Mouse (Mus musculus): ENCODE measurements around the gene Mfsd13b. TPM values are rescaled to one million over a fixed set of nuclear protein-coding genes. Genes with fewer than 3 reads are reported as not detected.

Mfsd13b gene
- polyA plus RNA-seq, 1 experiment = not detected

DNA sequence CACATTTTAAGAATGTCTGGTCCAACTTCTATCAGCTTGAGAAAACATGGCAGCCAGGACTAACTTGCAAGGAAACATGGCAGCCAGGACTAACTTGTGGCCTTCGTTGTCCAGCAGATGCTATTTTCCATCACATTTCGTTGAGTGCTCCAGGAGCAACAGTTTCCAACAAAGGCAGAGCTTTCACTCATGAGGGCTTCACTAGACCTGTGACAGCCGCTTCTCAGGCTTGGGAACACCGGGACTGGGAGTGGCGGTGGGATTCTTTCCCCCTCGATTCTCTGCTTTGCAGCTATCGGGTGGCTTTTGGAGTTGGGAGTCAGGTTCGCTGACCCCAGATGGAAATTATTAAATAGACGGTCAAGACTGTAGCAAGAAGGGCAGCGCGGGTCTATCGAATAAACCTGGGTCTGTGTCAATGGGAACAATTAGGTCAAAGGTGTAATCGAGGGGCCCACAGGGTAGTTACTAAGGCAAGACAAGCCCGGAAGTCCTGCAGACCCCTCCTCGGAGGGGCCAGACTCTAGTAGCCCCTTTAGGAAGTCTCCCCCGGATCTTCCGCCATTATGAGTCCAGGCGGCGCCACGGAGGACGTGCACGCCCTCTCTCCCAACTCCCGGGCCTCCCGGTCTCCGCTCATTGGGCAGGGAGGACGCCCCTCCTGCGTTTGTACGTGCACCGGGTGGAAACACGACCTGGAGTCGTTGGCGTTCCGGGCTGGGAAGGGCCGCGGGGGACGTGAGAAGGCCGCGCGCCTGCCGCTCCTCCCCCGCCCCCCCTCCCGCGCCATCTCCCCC, 51.7 kb downstream of the Mfsd13b start, which contains the start of gene Mettl9:
Gene Mettl9, plus strand, starts transcription at position 590 of the 797 bp plus-strand sequence.
- Histone ChIP-seq H3K4me3 (replicated peaks) (peak within 1 kb of the TSS; percentile 97), H3K36me3 (ENCODE audit: control insufficient read depth) (peaks cover 7% of the 10 kb centered on the region), H3K4me1 (ENCODE audit: control insufficient read depth) (peaks cover 30% of the 10 kb centered on the region), H3K27me3 (ENCODE audit: control insufficient read depth) (peaks cover 29% of the 10 kb centered on the region), H3K9me3 (ENCODE audit: control insufficient read depth, low read length) (no peaks in the 10 kb centered on the region)
- TF ChIP-seq GATA1 (IDR thresholded peaks at IDR 0.05; ENCODE audit: low read length) = no peak
- TF ChIP-seq TAL1 (IDR thresholded peaks at IDR 0.05; ENCODE audit: low read length) = no peak

DNA sequence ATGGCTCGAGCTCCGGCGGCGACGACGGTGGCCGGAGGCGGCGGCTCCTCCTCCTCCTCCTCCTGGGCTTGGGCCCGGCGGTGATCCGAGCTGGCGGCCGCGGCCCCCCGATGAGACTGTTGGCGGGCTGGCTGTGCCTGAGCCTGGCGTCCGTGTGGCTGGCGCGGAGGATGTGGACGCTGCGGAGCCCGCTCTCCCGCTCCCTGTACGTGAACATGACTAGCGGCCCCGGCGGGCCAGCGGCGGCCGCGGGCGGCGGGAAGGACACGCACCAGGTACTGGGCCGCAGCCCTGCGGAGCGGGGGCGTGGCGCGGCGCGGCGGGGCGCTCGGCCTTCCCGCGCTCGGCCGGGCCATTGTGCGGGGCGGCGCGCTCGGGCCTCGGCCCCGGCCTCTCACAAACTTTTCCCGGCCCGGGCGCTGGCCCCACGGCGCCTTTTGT, 52.4 kb downstream of the Mfsd13b start:
- TF ChIP-seq GATA1 (IDR thresholded peaks at IDR 0.05; ENCODE audit: low read length) (no peak), TAL1 (IDR thresholded peaks at IDR 0.05; ENCODE audit: low read length) (no peak)
- Histone ChIP-seq H3K9me3 (ENCODE audit: control insufficient read depth, low read length) (no peaks in the 10 kb centered on the region), H3K27me3 (ENCODE audit: control insufficient read depth) (peaks cover 26% of the 10 kb centered on the region), H3K4me1 (ENCODE audit: control insufficient read depth) (peaks cover 30% of the 10 kb centered on the region), H3K4me3 (replicated peaks) (peak overlapping the region; percentile 97), H3K36me3 (ENCODE audit: control insufficient read depth) (peaks cover 7% of the 10 kb centered on the region)

DNA sequence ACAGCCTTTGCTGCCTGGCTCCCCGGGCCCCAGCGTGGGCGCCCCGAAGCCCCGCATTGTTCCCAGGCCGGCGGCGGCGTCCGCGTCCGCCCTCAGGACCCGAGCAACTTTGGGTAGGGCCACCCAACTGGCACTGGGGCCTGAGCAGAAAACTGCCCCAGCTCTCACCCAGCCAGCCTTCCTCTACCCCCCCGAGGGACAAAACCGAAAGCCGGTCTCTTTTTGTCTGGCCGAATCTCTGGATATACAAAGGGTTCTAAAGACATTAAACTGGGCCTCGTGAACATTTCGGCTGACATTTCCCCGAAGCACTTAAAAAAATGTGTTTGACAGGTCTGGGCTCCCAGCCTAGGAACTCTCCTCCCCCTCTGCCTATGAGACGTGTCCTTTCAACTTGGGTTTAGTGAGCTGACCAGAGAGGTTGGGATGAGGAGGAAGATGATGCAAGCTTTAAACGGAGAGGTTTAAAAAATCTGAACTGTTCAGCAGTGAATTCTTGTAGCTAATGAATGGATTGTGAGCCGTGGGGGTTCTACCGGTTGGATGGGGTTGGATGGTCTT, 52.9 kb downstream of the Mfsd13b start:
- Histone ChIP-seq H3K36me3 (ENCODE audit: control insufficient read depth) (peaks cover 7% of the 10 kb centered on the region), H3K4me1 (ENCODE audit: control insufficient read depth) (peaks cover 35% of the 10 kb centered on the region), H3K9me3 (ENCODE audit: control insufficient read depth, low read length) (no peaks in the 10 kb centered on the region), H3K27me3 (ENCODE audit: control insufficient read depth) (peaks cover 23% of the 10 kb centered on the region), H3K4me3 (replicated peaks) (peak overlapping the region; percentile 97)
- TF ChIP-seq GATA1 (IDR thresholded peaks at IDR 0.05; ENCODE audit: low read length) (no peak), TAL1 (IDR thresholded peaks at IDR 0.05; ENCODE audit: low read length) (no peak)

DNA sequence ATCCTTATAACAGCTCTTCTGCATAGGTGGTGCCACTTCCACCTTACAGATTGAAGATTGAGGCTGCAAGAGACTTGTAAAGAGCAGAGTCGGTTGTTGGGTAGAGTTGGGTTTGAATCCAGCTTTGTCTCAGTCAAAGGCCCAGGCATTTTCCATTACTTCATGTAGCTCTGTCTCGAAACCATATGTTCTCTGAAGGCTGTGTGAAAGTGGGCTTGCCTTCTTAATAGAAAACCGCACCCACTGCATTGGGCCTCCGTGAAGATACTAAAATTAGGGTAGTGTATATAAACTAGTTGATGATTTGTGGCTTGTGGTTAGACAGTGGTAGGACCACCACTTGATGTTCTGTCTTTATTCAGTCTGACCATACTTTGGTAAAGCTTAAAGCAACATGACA, 58.3 kb downstream of the Mfsd13b start:
- Histone ChIP-seq H3K9me3 (ENCODE audit: control insufficient read depth, low read length) (no peaks in the 10 kb centered on the region), H3K36me3 (ENCODE audit: control insufficient read depth) (peaks cover 7% of the 10 kb centered on the region), H3K4me1 (ENCODE audit: control insufficient read depth) (peaks cover 34% of the 10 kb centered on the region), H3K4me3 (replicated peaks) (no peak overlapping the region), H3K27me3 (ENCODE audit: control insufficient read depth) (no peaks in the 10 kb centered on the region)
- TF ChIP-seq GATA1 (IDR thresholded peaks at IDR 0.05; ENCODE audit: low read length) = no peak
- no peak for TF ChIP-seq TAL1 (IDR thresholded peaks at IDR 0.05; ENCODE audit: low read length)

DNA sequence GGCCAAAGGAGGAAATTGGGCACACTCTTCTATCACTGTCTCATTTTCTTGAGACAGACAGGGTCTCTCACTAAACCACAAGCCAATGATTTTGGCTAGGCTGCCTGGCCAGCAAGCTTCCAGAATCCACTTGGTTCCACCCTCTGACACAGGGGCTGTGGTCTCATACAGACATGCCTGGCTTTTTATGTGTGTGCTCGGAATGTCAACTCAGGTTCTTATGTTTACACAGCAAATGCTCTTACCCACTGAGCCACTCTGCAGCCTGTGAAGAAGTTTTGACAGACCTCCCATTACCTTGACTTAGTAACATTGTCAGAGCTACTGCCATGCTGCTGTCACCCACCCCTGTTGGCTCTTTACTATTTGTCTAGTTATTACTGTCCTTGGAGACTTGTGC, 59.7 kb downstream of the Mfsd13b start:
- TF ChIP-seq TAL1 (IDR thresholded peaks at IDR 0.05; ENCODE audit: low read length) (no peak), GATA1 (IDR thresholded peaks at IDR 0.05; ENCODE audit: low read length) (no peak)
- H3K4me1 ChIP-seq (ENCODE audit: control insufficient read depth) = peaks cover 20% of the 10 kb centered on the region

DNA sequence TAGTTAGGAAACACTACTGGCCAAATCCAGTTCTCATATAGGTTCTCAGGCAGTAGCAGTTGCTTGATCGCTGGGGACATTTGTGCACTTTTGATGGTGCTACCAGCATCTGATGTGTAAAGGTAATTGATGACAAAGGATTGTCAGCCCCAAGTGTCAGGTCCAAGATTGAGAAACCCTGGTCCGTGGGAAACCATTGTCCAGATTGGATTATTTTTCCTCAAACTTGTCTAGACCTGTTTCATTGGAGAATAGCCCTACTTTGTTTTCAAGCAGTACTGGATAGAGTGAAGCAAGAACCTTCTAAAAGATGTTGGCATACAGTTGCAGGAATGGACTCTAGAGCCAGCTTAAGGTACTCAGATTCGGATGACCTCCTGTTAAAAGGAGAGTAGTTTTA, 60.7 kb downstream of the Mfsd13b start:
- Histone ChIP-seq H3K9me3 (ENCODE audit: control insufficient read depth, low read length) (no peaks in the 10 kb centered on the region), H3K4me1 (ENCODE audit: control insufficient read depth) (peaks cover 19% of the 10 kb centered on the region)
- TF ChIP-seq TAL1 (IDR thresholded peaks at IDR 0.05; ENCODE audit: low read length) = no peak
- no peak for TF ChIP-seq GATA1 (IDR thresholded peaks at IDR 0.05; ENCODE audit: low read length)

More for the DNA sequence above, 59.7 kb downstream of the Mfsd13b start:
- Histone ChIP-seq H3K27me3 (ENCODE audit: control insufficient read depth) (no peaks in the 10 kb centered on the region), H3K9me3 (ENCODE audit: control insufficient read depth, low read length) (no peaks in the 10 kb centered on the region), H3K36me3 (ENCODE audit: control insufficient read depth) (peaks cover under 1% of the 10 kb centered on the region; the same call in 1 of the 2 replicates), H3K4me3 (replicated peaks) (no peak overlapping the region)

DNA sequence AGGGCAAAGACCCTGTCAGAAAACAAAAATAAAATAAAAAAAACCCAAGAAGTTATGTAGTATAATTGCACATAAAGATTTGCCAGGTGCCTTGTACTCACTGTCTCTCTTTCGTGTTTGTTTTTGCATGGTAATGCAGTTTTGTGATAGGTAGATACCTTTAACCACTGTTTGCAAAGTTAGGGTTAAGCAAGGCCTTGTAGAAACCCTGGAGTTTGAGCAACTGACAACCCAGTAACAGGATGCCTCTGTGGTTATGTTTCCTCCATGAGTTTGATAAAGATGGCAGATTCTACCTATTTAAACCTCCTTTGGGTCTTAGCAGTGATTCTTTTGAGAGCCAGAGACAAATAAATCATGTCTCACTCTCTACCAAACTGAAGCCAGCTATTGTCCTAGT, 61.2 kb downstream of the Mfsd13b start:
- no peak overlapping the region for H3K4me3 ChIP-seq (replicated peaks)
- TF ChIP-seq GATA1 (IDR thresholded peaks at IDR 0.05; ENCODE audit: low read length) (no peak), TAL1 (IDR thresholded peaks at IDR 0.05; ENCODE audit: low read length) (no peak)
- peaks cover 2% of the 10 kb centered on the region for H3K36me3 ChIP-seq (ENCODE audit: control insufficient read depth)
- peaks cover 18% of the 10 kb centered on the region for H3K4me1 ChIP-seq (ENCODE audit: control insufficient read depth)
- H3K27me3 ChIP-seq (ENCODE audit: control insufficient read depth) = no peaks in the 10 kb centered on the region
- H3K9me3 ChIP-seq (ENCODE audit: control insufficient read depth, low read length) = no peaks in the 10 kb centered on the region

More for the DNA sequence above, 60.7 kb downstream of the Mfsd13b start:
- H3K36me3 ChIP-seq (ENCODE audit: control insufficient read depth) = no peaks in the 10 kb centered on the region; the same call in 1 of the 2 replicates
- no peaks in the 10 kb centered on the region for H3K27me3 ChIP-seq (ENCODE audit: control insufficient read depth)
- H3K4me3 ChIP-seq (replicated peaks) = no peak overlapping the region

DNA sequence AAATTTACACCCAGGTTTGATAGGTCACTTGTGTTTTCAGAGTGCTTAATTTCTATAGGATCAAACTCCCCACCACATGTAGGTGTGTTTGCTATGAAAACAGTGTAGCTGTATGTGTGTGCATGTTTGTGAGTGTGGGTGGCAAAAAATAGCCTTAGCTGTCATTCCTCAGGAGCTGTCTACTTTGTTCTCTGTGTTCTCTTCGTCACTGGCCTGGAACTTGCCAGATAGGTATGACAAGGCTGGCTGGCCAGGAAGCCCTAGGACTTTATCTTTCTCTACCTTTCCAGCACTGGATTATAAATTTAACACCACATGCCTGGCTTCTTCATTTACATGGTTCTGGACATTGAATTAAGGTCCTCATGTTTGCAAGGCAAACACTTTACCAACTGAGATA, 61.9 kb downstream of the Mfsd13b start:
- H3K4me1 ChIP-seq (ENCODE audit: control insufficient read depth) = peaks cover 18% of the 10 kb centered on the region
- H3K9me3 ChIP-seq (ENCODE audit: control insufficient read depth, low read length) = no peaks in the 10 kb centered on the region
- TF ChIP-seq GATA1 (IDR thresholded peaks at IDR 0.05; ENCODE audit: low read length) = no peak
- TF ChIP-seq TAL1 (IDR thresholded peaks at IDR 0.05; ENCODE audit: low read length) = no peak
- H3K36me3 ChIP-seq (ENCODE audit: control insufficient read depth) = peaks cover 4% of the 10 kb centered on the region
- no peak overlapping the region for H3K4me3 ChIP-seq (replicated peaks)
- no peaks in the 10 kb centered on the region for H3K27me3 ChIP-seq (ENCODE audit: control insufficient read depth)

DNA sequence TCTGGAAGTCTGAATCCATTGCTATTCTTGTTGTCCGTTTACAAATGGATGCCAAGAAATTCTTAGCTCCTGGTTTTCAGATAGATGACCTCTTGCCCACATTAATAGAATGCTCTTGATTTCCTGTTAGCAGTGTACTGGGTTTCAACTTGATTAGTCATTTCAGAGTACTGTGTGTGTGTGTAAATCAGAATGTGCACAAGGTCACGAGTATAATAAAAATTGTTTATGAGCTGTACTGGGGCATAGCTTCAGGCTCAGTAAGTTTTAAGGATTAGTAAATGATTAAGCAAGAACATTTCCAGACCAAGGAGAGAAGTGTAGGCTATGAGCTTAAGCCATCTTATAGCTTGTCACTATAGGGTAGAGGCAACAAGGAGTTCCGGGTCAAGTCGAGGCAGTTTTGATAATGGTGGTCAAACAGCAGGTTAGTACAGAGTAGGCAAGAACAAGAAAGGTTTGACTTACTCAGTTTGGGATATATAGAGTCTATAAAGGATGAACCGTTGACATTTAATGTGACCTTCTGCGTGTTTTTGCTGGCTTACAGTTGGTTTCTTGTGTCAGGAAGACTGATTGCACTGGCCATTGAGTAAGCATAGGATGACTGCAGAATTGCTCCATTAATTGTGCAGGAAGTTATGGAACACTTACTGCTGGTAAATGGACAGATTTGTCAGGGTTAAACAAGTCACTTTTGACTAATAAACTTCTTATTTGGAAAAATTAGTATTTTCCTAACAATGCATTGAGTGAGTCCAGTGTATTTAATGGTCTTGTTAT, 63.6 kb downstream of the Mfsd13b start:
- Histone ChIP-seq H3K4me3 (replicated peaks) (no peak overlapping the region), H3K9me3 (ENCODE audit: control insufficient read depth, low read length) (no peaks in the 10 kb centered on the region), H3K27me3 (ENCODE audit: control insufficient read depth) (no peaks in the 10 kb centered on the region), H3K4me1 (ENCODE audit: control insufficient read depth) (peaks cover 7% of the 10 kb centered on the region), H3K36me3 (ENCODE audit: control insufficient read depth) (peaks cover 12% of the 10 kb centered on the region)
- no peak for TF ChIP-seq TAL1 (IDR thresholded peaks at IDR 0.05; ENCODE audit: low read length)
- no peak for TF ChIP-seq GATA1 (IDR thresholded peaks at IDR 0.05; ENCODE audit: low read length)
